Mouse (Mus musculus) CH12.LX (cell line): Measurements from ENCODE around the gene Irgc1. TPM values are rescaled to one million over a fixed set of nuclear protein-coding genes. Genes with fewer than 3 reads are reported as not detected.
A peak's percentile ranks its signal among the peaks of the same experiment; 100 is the strongest.

Experiments
- DNase-seq: peaks from one replicate; pipeline ENCODE4 v3.0.0-alpha.2; 2013; ENCODE audit errors: extremely low read depth
- H3K27ac ChIP-seq: 2 replicates; pipeline ENCODE4 v1.5.1; 2012; ENCODE audit warnings: low read depth, mild to moderate bottlenecking, control low read depth, moderate library complexity; ENCODE audit not compliant: insufficient read depth
- H3K27me3 ChIP-seq: replicated peaks from 2 replicates; pipeline ENCODE3; 2012; ENCODE audit warnings: inconsistent platforms
- H3K36me3 ChIP-seq, 2 experiments: replicated peaks in 1 of 2; 2 replicates each; pipeline versions ENCODE3 to v1.6.1; 2012; ENCODE audit warnings: inconsistent platforms in 1 of 2, low read length in 1 of 2, mild to moderate bottlenecking in 1 of 2, mixed read lengths in 1 of 2, moderate library complexity in 1 of 2; ENCODE audit not compliant: control insufficient read depth in 1 of 2, insufficient read depth in 1 of 2
- H3K4me1 ChIP-seq, 2 experiments: 2 replicates each; pipeline ENCODE4 v1.6.1; 2012; ENCODE audit warnings: inconsistent platforms in 1 of 2, moderate library complexity in 1 of 2; ENCODE audit not compliant: insufficient read depth in 2 of 2, control insufficient read depth in 1 of 2
- H3K4me2 ChIP-seq: 2 replicates; pipeline ENCODE4 v1.6.1; 2012; ENCODE audit warnings: low read depth, mild to moderate bottlenecking, control low read depth; ENCODE audit not compliant: poor library complexity, insufficient read depth, severe bottlenecking
- H3K4me3 ChIP-seq, 3 experiments: fragments of 150-350 bp in 1 of 3; sonication (generic) in 1 of 3; replicated peaks in 1 of 3; 2 replicates each; pipeline versions ENCODE3 to v1.5.1; 2011 to 2012; ENCODE audit warnings: low read depth in 2 of 3, low read length in 2 of 3, mild to moderate bottlenecking in 2 of 3, moderate library complexity in 2 of 3, control low read depth in 1 of 3, improper control_type of control experiment in 1 of 3, inconsistent platforms in 1 of 3, mixed read lengths in 1 of 3; ENCODE audit not compliant: poor library complexity in 1 of 3
- H3K79me2 ChIP-seq: replicated peaks from 2 replicates; pipeline ENCODE4 v1.6.1; 2012; ENCODE audit warnings: mild to moderate bottlenecking, moderate library complexity; ENCODE audit not compliant: control insufficient read depth, poor library complexity, insufficient read depth, severe bottlenecking; ENCODE audit errors: extremely low read depth
- H3K9ac ChIP-seq: 2 replicates; pipeline ENCODE4 v1.6.1; 2012; ENCODE audit warnings: low read depth, mild to moderate bottlenecking, control low read depth, moderate library complexity; ENCODE audit not compliant: insufficient read depth
- H3K9me3 ChIP-seq: replicated peaks from 2 replicates; pipeline ENCODE3; 2012; ENCODE audit warnings: low read length, inconsistent platforms, mixed read lengths
- BHLHE40 ChIP-seq: IDR thresholded peaks from 2 replicates; pipeline ENCODE4 v1.6.1; 2011; ENCODE audit warnings: mild to moderate bottlenecking, low read depth, low read length, improper control_type of control experiment
- CHD2 ChIP-seq: IDR thresholded peaks from 2 replicates; pipeline ENCODE4 v1.6.1; 2011; ENCODE audit warnings: low read length, improper control_type of control experiment
- CTCF ChIP-seq, 2 experiments: IDR thresholded peaks in 1 of 2; conservative IDR thresholded peaks in 1 of 2; 2 replicates each; pipeline ENCODE4 v1.5.1; 2011 to 2012; ENCODE audit warnings: low read depth in 2 of 2, low read length in 2 of 2, improper control_type of control experiment in 1 of 2, inconsistent platforms in 1 of 2, mild to moderate bottlenecking in 1 of 2, moderate library complexity in 1 of 2
- EP300 ChIP-seq: IDR thresholded peaks from 2 replicates; pipeline ENCODE4 v1.6.1; 2011; ENCODE audit warnings: low read length, improper control_type of control experiment
- HCFC1 ChIP-seq: IDR thresholded peaks from 2 replicates; pipeline ENCODE4 v1.6.1; 2012; ENCODE audit warnings: low read depth, mild to moderate bottlenecking, inconsistent platforms, low read length, improper control_type of control experiment
- MXI1 ChIP-seq: IDR thresholded peaks from 2 replicates; pipeline ENCODE4 v1.6.1; 2011; ENCODE audit warnings: mild to moderate bottlenecking, low read depth, low read length, improper control_type of control experiment
- NRF1 ChIP-seq: IDR thresholded peaks from 2 replicates; pipeline ENCODE4 v1.6.1; 2014; ENCODE audit warnings: low read depth, mild to moderate bottlenecking, inconsistent platforms, low read length, improper control_type of control experiment, moderate library complexity
- PAX5 ChIP-seq: IDR thresholded peaks from 2 replicates; pipeline ENCODE4 v1.6.1; 2012; ENCODE audit warnings: low read length, inconsistent platforms, mixed read lengths
- POLR2A ChIP-seq: IDR thresholded peaks from 2 replicates; pipeline ENCODE4 v1.6.1; 2011; ENCODE audit warnings: low read depth, mild to moderate bottlenecking, improper control_type of control experiment, low read length
- RAD21 ChIP-seq: IDR thresholded peaks from 2 replicates; pipeline ENCODE4 v1.6.1; 2011; ENCODE audit warnings: low read depth, mild to moderate bottlenecking, low read length, improper control_type of control experiment, moderate library complexity
- RCOR1 ChIP-seq: conservative IDR thresholded peaks from 2 replicates; pipeline ENCODE4 v1.6.1; 2012; ENCODE audit warnings: low read depth, mild to moderate bottlenecking, inconsistent platforms, low read length, improper control_type of control experiment
- SMC3 ChIP-seq: IDR thresholded peaks from 2 replicates; pipeline ENCODE4 v1.6.1; 2011; ENCODE audit warnings: low read depth, low read length, improper control_type of control experiment
- TBP ChIP-seq: conservative IDR thresholded peaks from 2 replicates; pipeline ENCODE4 v1.6.1; 2011; ENCODE audit warnings: low read depth, low read length, improper control_type of control experiment
- USF1 ChIP-seq: IDR thresholded peaks from 2 replicates; pipeline ENCODE4 v1.6.1; 2014; ENCODE audit warnings: low read depth, mild to moderate bottlenecking, inconsistent platforms, low read length, improper control_type of control experiment
- USF2 ChIP-seq: conservative IDR thresholded peaks from 2 replicates; pipeline ENCODE4 v1.6.1; 2011; ENCODE audit warnings: low read depth, low read length, improper control_type of control experiment
- ZC3H11A ChIP-seq: IDR thresholded peaks from 2 replicates; pipeline ENCODE4 v1.6.1; 2012; ENCODE audit warnings: low read depth, mild to moderate bottlenecking, inconsistent platforms, low read length, improper control_type of control experiment
- ZKSCAN1 ChIP-seq: IDR thresholded peaks from 2 replicates; pipeline ENCODE4 v1.6.1; 2012; ENCODE audit warnings: low read depth, inconsistent platforms, low read length, improper control_type of control experiment, borderline replicate concordance
- ZMIZ1 ChIP-seq: IDR thresholded peaks from 2 replicates; pipeline ENCODE4 v1.6.1; 2012; ENCODE audit warnings: low read depth, mild to moderate bottlenecking, inconsistent platforms, low read length, improper control_type of control experiment
- ZNF384 ChIP-seq: IDR thresholded peaks from 2 replicates; pipeline ENCODE4 v1.6.1; 2012; ENCODE audit warnings: low read depth, low read length, improper control_type of control experiment, inconsistent platforms
- dilution Hi-C: fragments of 300-500 bp; cut with MboI; formaldehyde crosslinking; loops from 2 replicates; pipeline ENCODE4 v1.14.3; 2020; ENCODE audit warnings: low sequenced_read_pairs; ENCODE audit not compliant: extremely low pct_unique_long_range_greater_than_20kb, extremely low pct_ligation_motif_present
- in situ Hi-C: fragments of 300-500 bp; cut with MboI; formaldehyde crosslinking; loops from 3 replicates; pipeline ENCODE4 v1.14.3; 2019; ENCODE audit warnings: low sequenced_read_pairs, low pct_ligation_motif_present, low pct_unique_long_range_greater_than_20kb, mixed read lengths
- polyA plus RNA-seq: library from polyadenylated mRNA; unstranded; fragments of >175 nt; gene quantifications from 2 replicates; pipeline ENCODE4 v1.2.1, GENCODE M21; 2012; ENCODE audit warnings: low read depth; ENCODE audit not compliant: insufficient read length
- total RNA-seq, 2 experiments: library from RNA; depleted of rRNA; stranded (reverse); fragments of 300-350 nt in 1 of 2; fragments of >200 nt in 1 of 2; gene quantifications; 2 replicates each; pipeline ENCODE4 v1.2.3; 2012 to 2014

Irgc1 gene
- total and polyA plus RNA-seq, 3 experiments, result not detected

- H3K4me3 ChIP-seq, result no peak overlapping the region
- peak; percentile 18 for DNase-seq
- no peak overlapping the region for H3K9ac ChIP-seq
- H3K4me1 ChIP-seq, result peaks cover 0 to 8% of the 10 kb centered on the region in 2 experiments; a peak in 1 of 4 replicates
- peaks cover 5% of the 10 kb centered on the region for H3K9me3 ChIP-seq
- no peak for TF ChIP-seq HCFC1
- TF ChIP-seq RAD21, result no peak
- no peak for TF ChIP-seq TBP
- no peak for TF ChIP-seq PAX5
- TF ChIP-seq ZMIZ1, result no peak
- no peak for TF ChIP-seq SMC3
- TF ChIP-seq POLR2A, result no peak
- no peak for TF ChIP-seq CTCF (conservative IDR thresholded peaks at IDR 0.05 in 1 of 2, IDR thresholded peaks at IDR 0.05 in 1 of 2; ENCODE audit: low read depth in 2 of 2, low read length in 2 of 2)
- no peak for TF ChIP-seq ZNF384
- no peak for TF ChIP-seq EP300
- TF ChIP-seq USF2, result no peak
- TF ChIP-seq MXI1, result no peak
- TF ChIP-seq BHLHE40, result no peak
- no peak for TF ChIP-seq ZC3H11A
- TF ChIP-seq NRF1, result no peak
- no peaks in the 10 kb centered on the region for H3K79me2 ChIP-seq
- dilution Hi-C loops (no loop called here), in situ Hi-C loops (no loop called here)
- H3K4me2 ChIP-seq, result no peak overlapping the region
- H3K27me3 ChIP-seq, result no peaks in the 10 kb centered on the region
- peaks cover 20 to 78% of the 10 kb centered on the region in 2 experiments for H3K36me3 ChIP-seq
- H3K27ac ChIP-seq, result no peak overlapping the region
Observed at GRCm38 (mm10) chr7:24413630-24414029, 38.5 kb downstream of the Irgc1 start.

DNA sequence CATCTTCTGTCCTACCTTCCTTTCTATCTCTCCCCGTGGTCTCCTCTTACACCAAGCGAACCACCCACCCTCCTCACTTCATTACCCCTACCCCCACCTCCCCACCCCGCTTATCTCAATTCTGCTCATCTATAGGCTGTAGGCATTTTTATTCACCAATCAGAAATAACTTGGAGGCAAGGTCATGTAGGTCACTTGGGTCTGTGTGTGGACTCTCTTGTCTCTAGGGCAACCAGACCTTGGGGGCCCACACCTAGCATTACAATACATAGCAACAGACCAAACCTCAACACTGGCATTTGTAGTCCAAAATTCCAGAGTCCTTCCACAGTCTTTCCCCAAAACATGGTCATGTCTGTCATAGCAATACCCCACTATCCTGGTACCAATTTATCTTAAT is 41.3 kb downstream of the Irgc1 start:
- dilution Hi-C loops (no loop called here), in situ Hi-C loops (no loop called here)
- peaks cover 5% of the 10 kb centered on the region for H3K9me3 ChIP-seq
- DNase-seq, result no peak
- no peak overlapping the region for H3K4me3 ChIP-seq
- no peaks in the 10 kb centered on the region for H3K27me3 ChIP-seq
- no peak overlapping the region for H3K27ac ChIP-seq
- H3K79me2 ChIP-seq, result no peaks in the 10 kb centered on the region
- TF ChIP-seq CHD2 (no peak), ZKSCAN1 (no peak), ZNF384 (no peak), USF1 (no peak), RCOR1 (no peak), CTCF (conservative IDR thresholded peaks at IDR 0.05 in 1 of 2, IDR thresholded peaks at IDR 0.05 in 1 of 2; ENCODE audit: low read depth in 2 of 2, low read length in 2 of 2) (no peak)
- H3K4me1 ChIP-seq, result peaks cover 0 to 8% of the 10 kb centered on the region in 2 experiments; a peak in 1 of 4 replicates
- no peak overlapping the region for H3K9ac ChIP-seq
- peaks cover 23 to 83% of the 10 kb centered on the region in 2 experiments for H3K36me3 ChIP-seq
- no peak overlapping the region for H3K4me2 ChIP-seq
